Mouse (Mus musculus): ENCODE measurements around the gene Hecw1.

- no peak for TF ChIP-seq CTCF (IDR thresholded peaks at IDR 0.05; ENCODE audit: low read depth, low read length)
- no peak for TF ChIP-seq GATA1 (IDR thresholded peaks at IDR 0.05; ENCODE audit: borderline replicate concordance, low read length)
- TF ChIP-seq TAL1 (conservative IDR thresholded peaks at IDR 0.05; ENCODE audit: low read depth, low read length): no peak
Observed at GRCm38 (mm10) chr13:14306617-14307016, 216.4 kb downstream of the Hecw1 start.
